Mouse (Mus musculus): Measurements from ENCODE around the gene Gdi1.

DNA sequence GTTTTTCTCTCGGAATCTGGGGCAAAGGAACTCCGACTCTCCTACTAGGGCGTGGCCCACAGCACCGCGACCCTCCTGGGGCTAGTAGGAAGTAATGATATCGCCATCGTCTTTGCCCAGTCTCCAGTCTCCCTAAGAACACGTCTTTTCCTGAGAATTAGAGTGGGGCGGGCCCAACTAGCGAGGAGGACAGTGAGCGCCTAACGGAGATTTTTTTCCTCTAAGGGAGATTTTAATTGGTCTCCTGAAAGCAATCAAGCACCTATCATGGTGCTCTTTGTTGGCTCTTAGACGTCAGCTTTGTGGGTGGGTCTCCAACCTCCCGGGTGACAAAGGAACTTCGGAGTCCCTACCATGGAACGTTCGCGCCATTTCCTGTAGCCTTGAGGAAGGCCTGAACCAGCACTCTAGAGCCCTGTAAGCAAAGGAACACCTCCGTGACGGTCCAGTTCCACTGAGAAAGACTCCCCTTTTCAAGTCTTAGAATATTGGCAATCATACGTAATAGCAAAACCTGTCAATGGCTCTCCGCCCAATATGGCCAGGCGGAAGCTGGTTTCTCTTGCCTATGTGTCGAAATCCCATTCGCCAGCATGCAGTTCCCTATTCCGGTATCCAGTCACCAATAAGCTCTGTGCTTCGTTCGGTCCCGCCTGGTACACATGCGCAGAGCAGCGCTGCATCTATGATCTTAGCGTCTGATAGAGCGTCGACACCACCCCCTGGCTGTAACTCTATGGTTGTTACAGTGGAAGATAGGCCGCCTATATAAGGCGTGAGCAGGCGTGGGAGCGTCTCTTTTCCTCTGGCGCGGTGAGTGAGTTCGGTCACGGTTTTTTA is 34.5 kb upstream of the Gdi1 start, which contains the start of gene Rpl10:
- TF ChIP-seq FLI1 (IDR thresholded peaks at IDR 0.05; ENCODE audit: low read length) (no peak), GATA1 (IDR thresholded peaks at IDR 0.05; ENCODE audit: borderline replicate concordance, low read length) (peak; percentile 88)

All from megakaryocyte, embryonic 14.5 days (primary cell).